Mouse (Mus musculus) spleen, adult 10 weeks (tissue): ENCODE measurements around the gene Rhobtb1. TPM values are rescaled to one million over a fixed set of nuclear protein-coding genes. Genes with fewer than 3 reads are reported as not detected.

ENCODE experiments used
- polyA plus RNA-seq: library from polyadenylated mRNA; stranded (reverse); fragments of 350-450 nt; fragmentation: Illumina TruSeq; extraction: RNeasy Lipid Tissue Mini Kit (QIAGEN cat#74804); gene quantifications from one replicate; pipeline ENCODE4 v1.2.3, GENCODE M21; 2015; ENCODE audit warnings: low replicate concordance; ENCODE audit not compliant: insufficient read depth

Gene Rhobtb1
- 11.5 TPM for polyA plus RNA-seq

DNA sequence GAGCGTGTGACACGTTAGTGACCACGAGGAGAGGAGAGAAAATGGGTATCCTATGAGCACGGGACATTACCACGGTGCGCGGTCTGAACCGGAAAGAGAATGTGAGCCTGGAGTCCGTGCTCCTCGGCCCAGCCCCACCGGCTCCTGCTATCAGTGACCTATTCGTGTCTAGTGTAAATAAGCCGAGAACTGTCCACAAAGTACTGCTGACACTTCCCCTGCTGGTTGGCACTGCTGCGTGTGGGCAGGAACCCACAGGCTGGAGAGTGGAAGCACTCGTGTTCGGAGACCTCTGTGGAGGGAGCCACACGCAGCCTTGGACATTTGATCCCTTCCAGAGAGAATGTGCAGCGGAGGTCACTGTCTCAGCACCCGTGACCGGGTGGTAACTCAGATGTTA is at the start of gene Rhobtb1:
Gene Rhobtb1 (plus strand): TSS at position 390 of the 400 bp plus-strand sequence.

DNA sequence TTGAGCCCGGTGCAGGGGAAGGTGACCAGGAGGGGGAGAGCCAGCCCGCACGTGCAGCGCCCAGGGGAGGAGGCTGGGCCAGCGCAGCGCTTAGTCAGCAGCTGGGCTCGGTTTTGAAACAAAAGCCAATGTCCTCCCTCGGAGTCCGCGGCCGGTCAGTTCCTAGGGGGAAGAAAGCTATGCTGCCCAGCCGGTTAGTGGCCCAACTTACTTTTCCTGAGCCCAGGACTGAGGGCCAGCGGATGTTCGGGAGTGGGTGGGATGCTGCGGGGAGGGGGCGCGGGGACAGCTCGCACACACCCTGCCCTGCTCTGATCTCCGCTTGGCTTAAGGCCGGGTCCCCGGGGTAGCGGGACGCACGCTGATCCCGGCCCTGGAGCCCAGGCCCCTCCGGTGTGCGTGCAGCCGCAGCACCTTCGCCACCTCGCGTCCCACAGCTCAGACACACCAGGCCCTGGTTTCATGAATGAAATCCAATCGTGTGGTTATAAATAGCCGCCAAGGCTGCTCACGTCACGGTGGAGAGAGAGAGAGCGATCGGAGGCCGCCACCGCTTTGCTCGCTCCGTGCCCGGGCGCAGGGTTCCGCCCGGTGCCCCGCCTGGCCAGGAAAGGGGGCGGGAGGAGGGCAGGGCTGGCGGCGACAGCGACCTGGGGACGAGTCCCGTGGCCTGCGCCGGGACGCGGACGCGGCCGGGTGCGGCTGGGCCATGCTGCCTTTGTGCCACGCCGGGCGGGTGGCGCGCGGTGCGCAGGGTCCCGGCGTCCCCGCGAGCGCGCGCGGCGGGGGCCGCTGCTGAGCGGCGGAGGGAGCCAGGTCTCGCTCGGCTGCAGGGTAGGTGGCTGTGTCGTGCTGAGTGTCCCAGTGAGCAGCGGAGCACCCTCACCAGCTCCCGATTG is 61.6 kb downstream of the Rhobtb1 start, which contains the start of gene A930033H14Rik:
Gene A930033H14Rik (minus strand): TSS at position 557 of the 899 bp plus-strand sequence.

Other genes with a start within 250 kb of the Rhobtb1 start
- 2.7 TPM for gene A930033H14Rik, start 61.7 kb downstream of the Rhobtb1 start, polyA plus RNA-seq
- 47.0 TPM for gene Cdk1, start 201.5 kb downstream of the Rhobtb1 start, polyA plus RNA-seq
- gene Ank3, start 247.3 kb downstream of the Rhobtb1 start, polyA plus RNA-seq = 4.1 TPM